Mouse (Mus musculus): ENCODE results near the gene Olfr685. TPM values are rescaled to one million over a fixed set of nuclear protein-coding genes. Genes with fewer than 3 reads are reported as not detected.

The Olfr685 gene
- not detected for polyA plus RNA-seq (2012; fragmentation: generic; extraction: Trizol)

- no peaks in the 10 kb centered on the region for H3K36me3 ChIP-seq (ENCODE audit: control insufficient read depth, insufficient read depth)
- no peaks in the 10 kb centered on the region for H3K79me2 ChIP-seq (ENCODE audit: control insufficient read depth, insufficient read depth)
- TF ChIP-seq MAX (IDR thresholded peaks at IDR 0.05; ENCODE audit: low read depth) (no peak), REST (IDR thresholded peaks at IDR 0.05; ENCODE audit: insufficient read depth, insufficient read length) (no peak), CEBPB (IDR thresholded peaks at IDR 0.05; ENCODE audit: insufficient read depth, poor library complexity, severe bottlenecking) (no peak), USF1 (IDR thresholded peaks at IDR 0.05; ENCODE audit: low read depth) (no peak), E2F4 (IDR thresholded peaks at IDR 0.05; ENCODE audit: insufficient read depth) (no peak), MYOG (IDR thresholded peaks at IDR 0.05; ENCODE audit: control insufficient read depth in 1 of 3, insufficient read depth in 1 of 3, insufficient read length in 2 of 3, low read depth in 2 of 3) (no peak), POLR2A (IDR thresholded peaks at IDR 0.05; ENCODE audit: insufficient read length, low read depth) (no peak)
- no peaks in the 10 kb centered on the region for H3K27me3 ChIP-seq (ENCODE audit: control insufficient read depth, insufficient read depth, insufficient read length)
- no peak within 1 kb of the TSS for H3K4me2 ChIP-seq (ENCODE audit: low read depth)
- no peak within 1 kb of the TSS for H3K4me3 ChIP-seq
- no peak within 1 kb of the TSS for H3ac ChIP-seq (ENCODE audit: control insufficient read depth, insufficient read length)
Measured at GRCm38 (mm10) chr7:105185912-105186311, at the start of gene Olfr685. Gene Olfr685 (minus strand): TSS chr7:105186012.

- Histone ChIP-seq H3K4me2 (ENCODE audit: low read depth) (no peak overlapping the region), H3K79me2 (ENCODE audit: control insufficient read depth, insufficient read depth) (no peaks in the 10 kb centered on the region), H3K36me3 (ENCODE audit: control insufficient read depth, insufficient read depth) (no peaks in the 10 kb centered on the region), H3ac (ENCODE audit: control insufficient read depth, insufficient read length) (no peak overlapping the region), H3K27me3 (ENCODE audit: control insufficient read depth, insufficient read depth, insufficient read length) (no peaks in the 10 kb centered on the region), H3K4me3 (no peak overlapping the region)
- TF ChIP-seq MYOG (IDR thresholded peaks at IDR 0.05; ENCODE audit: control insufficient read depth in 1 of 3, insufficient read depth in 1 of 3, insufficient read length in 2 of 3, low read depth in 2 of 3) (no peak), POLR2A (IDR thresholded peaks at IDR 0.05; ENCODE audit: insufficient read length, low read depth) (no peak), TCF12 (IDR thresholded peaks at IDR 0.05; ENCODE audit: insufficient read depth, poor library complexity, severe bottlenecking) (no peak), POLR2AphosphoS2 (IDR thresholded peaks at IDR 0.05; ENCODE audit: insufficient read length, low read depth) (no peak), MAX (IDR thresholded peaks at IDR 0.05; ENCODE audit: low read depth) (no peak), SRF (IDR thresholded peaks at IDR 0.05; ENCODE audit: control insufficient read depth, insufficient read length, low read depth) (no peak), USF1 (IDR thresholded peaks at IDR 0.05; ENCODE audit: low read depth) (no peak), REST (IDR thresholded peaks at IDR 0.05; ENCODE audit: insufficient read depth, insufficient read length) (no peak), CEBPB (IDR thresholded peaks at IDR 0.05; ENCODE audit: insufficient read depth, poor library complexity, severe bottlenecking) (no peak), TCF3 (IDR thresholded peaks at IDR 0.05; ENCODE audit: insufficient read length, low read depth) (no peak), MYOD1 (IDR thresholded peaks at IDR 0.05; ENCODE audit: control insufficient read depth in 1 of 3, insufficient read length in 2 of 3, low read depth in 2 of 3) (no peak), E2F4 (IDR thresholded peaks at IDR 0.05; ENCODE audit: insufficient read depth) (no peak)
Measured at GRCm38 (mm10) chr7:105229386-105229785, 43.6 kb upstream of the Olfr685 start.

GRCm38 (mm10) chr7:105228138-105228537 lies 42.3 kb upstream of the Olfr685 start:
- Histone ChIP-seq H3K4me2 (ENCODE audit: low read depth) (no peak overlapping the region), H3K27me3 (ENCODE audit: control insufficient read depth, insufficient read depth, insufficient read length) (no peaks in the 10 kb centered on the region), H3K4me3 (no peak overlapping the region), H3ac (ENCODE audit: control insufficient read depth, insufficient read length) (no peak overlapping the region), H3K79me2 (ENCODE audit: control insufficient read depth, insufficient read depth) (no peaks in the 10 kb centered on the region), H3K36me3 (ENCODE audit: control insufficient read depth, insufficient read depth) (no peaks in the 10 kb centered on the region)
- no peak for TF ChIP-seq E2F4 (IDR thresholded peaks at IDR 0.05; ENCODE audit: insufficient read depth)
- no peak for TF ChIP-seq SRF (IDR thresholded peaks at IDR 0.05; ENCODE audit: control insufficient read depth, insufficient read length, low read depth)
- no peak for TF ChIP-seq POLR2AphosphoS2 (IDR thresholded peaks at IDR 0.05; ENCODE audit: insufficient read length, low read depth)
- TF ChIP-seq MAX (IDR thresholded peaks at IDR 0.05; ENCODE audit: low read depth): no peak
- TF ChIP-seq POLR2A (IDR thresholded peaks at IDR 0.05; ENCODE audit: insufficient read length, low read depth): no peak
- TF ChIP-seq USF1 (IDR thresholded peaks at IDR 0.05; ENCODE audit: low read depth): no peak
- TF ChIP-seq MYOD1 (IDR thresholded peaks at IDR 0.05; ENCODE audit: control insufficient read depth in 1 of 3, insufficient read length in 2 of 3, low read depth in 2 of 3): no peak
- no peak for TF ChIP-seq REST (IDR thresholded peaks at IDR 0.05; ENCODE audit: insufficient read depth, insufficient read length)
- TF ChIP-seq TCF3 (IDR thresholded peaks at IDR 0.05; ENCODE audit: insufficient read length, low read depth): no peak
- no peak for TF ChIP-seq CEBPB (IDR thresholded peaks at IDR 0.05; ENCODE audit: insufficient read depth, poor library complexity, severe bottlenecking)
- TF ChIP-seq MYOG (IDR thresholded peaks at IDR 0.05; ENCODE audit: control insufficient read depth in 1 of 3, insufficient read depth in 1 of 3, insufficient read length in 2 of 3, low read depth in 2 of 3): no peak
- TF ChIP-seq TCF12 (IDR thresholded peaks at IDR 0.05; ENCODE audit: insufficient read depth, poor library complexity, severe bottlenecking): no peak

GRCm38 (mm10) chr7:105226703-105227102 lies 40.9 kb upstream of the Olfr685 start:
- no peak overlapping the region for H3K4me2 ChIP-seq (ENCODE audit: low read depth)
- H3K79me2 ChIP-seq (ENCODE audit: control insufficient read depth, insufficient read depth): no peaks in the 10 kb centered on the region
- no peak overlapping the region for H3K4me3 ChIP-seq
- no peaks in the 10 kb centered on the region for H3K27me3 ChIP-seq (ENCODE audit: control insufficient read depth, insufficient read depth, insufficient read length)
- H3ac ChIP-seq (ENCODE audit: control insufficient read depth, insufficient read length): no peak overlapping the region
- TF ChIP-seq SRF (IDR thresholded peaks at IDR 0.05; ENCODE audit: control insufficient read depth, insufficient read length, low read depth): no peak
- H3K36me3 ChIP-seq (ENCODE audit: control insufficient read depth, insufficient read depth): no peaks in the 10 kb centered on the region

GRCm38 (mm10) chr7:105226072-105226471 lies 40.3 kb upstream of the Olfr685 start:
- no peak overlapping the region for H3ac ChIP-seq (ENCODE audit: control insufficient read depth, insufficient read length)
- H3K27me3 ChIP-seq (ENCODE audit: control insufficient read depth, insufficient read depth, insufficient read length): no peaks in the 10 kb centered on the region
- no peak overlapping the region for H3K4me3 ChIP-seq
- H3K79me2 ChIP-seq (ENCODE audit: control insufficient read depth, insufficient read depth): no peaks in the 10 kb centered on the region
- no peaks in the 10 kb centered on the region for H3K36me3 ChIP-seq (ENCODE audit: control insufficient read depth, insufficient read depth)
- H3K4me2 ChIP-seq (ENCODE audit: low read depth): no peak overlapping the region
- TF ChIP-seq POLR2A (IDR thresholded peaks at IDR 0.05; ENCODE audit: insufficient read length, low read depth): no peak
- no peak for TF ChIP-seq CEBPB (IDR thresholded peaks at IDR 0.05; ENCODE audit: insufficient read depth, poor library complexity, severe bottlenecking)
- no peak for TF ChIP-seq POLR2AphosphoS2 (IDR thresholded peaks at IDR 0.05; ENCODE audit: insufficient read length, low read depth)
- no peak for TF ChIP-seq USF1 (IDR thresholded peaks at IDR 0.05; ENCODE audit: low read depth)
- no peak for TF ChIP-seq REST (IDR thresholded peaks at IDR 0.05; ENCODE audit: insufficient read depth, insufficient read length)
- no peak for TF ChIP-seq E2F4 (IDR thresholded peaks at IDR 0.05; ENCODE audit: insufficient read depth)
- TF ChIP-seq TCF12 (IDR thresholded peaks at IDR 0.05; ENCODE audit: insufficient read depth, poor library complexity, severe bottlenecking): no peak
- TF ChIP-seq SRF (IDR thresholded peaks at IDR 0.05; ENCODE audit: control insufficient read depth, insufficient read length, low read depth): no peak
- no peak for TF ChIP-seq MYOG (IDR thresholded peaks at IDR 0.05; ENCODE audit: control insufficient read depth in 1 of 3, insufficient read depth in 1 of 3, insufficient read length in 2 of 3, low read depth in 2 of 3)
- no peak for TF ChIP-seq TCF3 (IDR thresholded peaks at IDR 0.05; ENCODE audit: insufficient read length, low read depth)
- TF ChIP-seq MAX (IDR thresholded peaks at IDR 0.05; ENCODE audit: low read depth): no peak
